Mouse (Mus musculus) B cell, adult 2 months (primary cell): ENCODE data around the gene Sept6.
A peak's percentile ranks its signal among the peaks of the same experiment; 100 is the strongest.

ENCODE experiments used
- DNase-seq, 2 experiments: peaks; one replicate each; pipeline ENCODE4 v3.0.0; 2022

Gene Sept6

DNA sequence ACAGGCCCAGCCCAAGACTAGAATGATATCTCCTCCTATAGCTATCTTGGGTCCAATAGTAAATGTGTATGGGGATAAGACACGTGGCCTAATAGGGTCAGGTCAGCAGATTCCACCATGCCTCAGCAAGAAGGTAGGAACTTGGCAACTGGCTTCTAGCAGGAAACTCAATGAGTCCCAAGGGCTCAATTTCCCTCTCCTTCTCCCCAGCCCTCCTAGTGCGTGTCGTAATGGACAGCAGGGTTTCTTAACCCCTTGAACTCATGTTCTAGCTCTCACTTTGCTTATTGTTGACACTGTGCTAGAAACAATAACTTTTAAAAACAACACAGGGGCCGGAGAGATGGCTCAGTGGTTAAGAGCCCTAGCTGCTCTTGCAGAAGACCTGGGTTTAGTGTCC is 22.1 kb downstream of the Sept6 start:
- DNase-seq, result no peak

DNA sequence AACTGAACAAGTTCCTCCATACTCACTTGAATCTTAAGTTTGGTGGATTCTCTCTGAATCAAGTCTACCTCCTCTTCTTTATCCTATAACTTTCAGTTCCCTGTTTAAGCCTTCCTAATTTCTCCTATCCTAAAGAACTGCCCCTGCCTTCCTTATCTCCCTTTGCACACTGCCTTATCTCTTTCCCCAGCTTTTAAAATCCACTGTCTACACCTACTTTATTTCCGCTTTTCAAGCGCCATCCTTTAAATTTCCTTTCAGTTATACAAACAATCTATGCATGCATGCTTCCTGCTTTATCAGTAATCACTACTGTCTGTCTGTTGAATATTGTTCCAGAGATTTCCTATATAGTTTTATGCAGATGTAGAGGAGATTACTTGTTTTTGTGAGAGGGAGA is 34.9 kb downstream of the Sept6 start:
- DNase-seq, result no peak

DNA sequence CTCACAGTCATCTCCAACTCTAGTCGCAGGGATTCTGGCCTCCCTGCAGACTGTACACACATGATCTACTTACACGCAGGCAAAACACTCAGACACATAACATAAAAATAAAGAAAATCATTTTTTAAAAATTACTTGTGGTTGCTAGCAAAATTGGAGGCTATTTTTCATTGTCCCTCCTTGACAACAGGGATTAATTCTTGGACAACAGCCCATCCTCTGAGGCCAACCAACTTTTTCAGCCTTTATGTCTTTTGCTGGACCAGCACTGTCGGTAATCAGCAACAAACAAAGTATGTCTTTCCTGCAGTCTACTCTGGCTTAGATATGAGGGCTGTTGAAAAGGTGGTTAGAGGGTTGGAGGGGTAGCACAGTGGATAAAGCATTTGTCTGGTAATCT is 50.5 kb downstream of the Sept6 start:
- DNase-seq, result no peak

DNA sequence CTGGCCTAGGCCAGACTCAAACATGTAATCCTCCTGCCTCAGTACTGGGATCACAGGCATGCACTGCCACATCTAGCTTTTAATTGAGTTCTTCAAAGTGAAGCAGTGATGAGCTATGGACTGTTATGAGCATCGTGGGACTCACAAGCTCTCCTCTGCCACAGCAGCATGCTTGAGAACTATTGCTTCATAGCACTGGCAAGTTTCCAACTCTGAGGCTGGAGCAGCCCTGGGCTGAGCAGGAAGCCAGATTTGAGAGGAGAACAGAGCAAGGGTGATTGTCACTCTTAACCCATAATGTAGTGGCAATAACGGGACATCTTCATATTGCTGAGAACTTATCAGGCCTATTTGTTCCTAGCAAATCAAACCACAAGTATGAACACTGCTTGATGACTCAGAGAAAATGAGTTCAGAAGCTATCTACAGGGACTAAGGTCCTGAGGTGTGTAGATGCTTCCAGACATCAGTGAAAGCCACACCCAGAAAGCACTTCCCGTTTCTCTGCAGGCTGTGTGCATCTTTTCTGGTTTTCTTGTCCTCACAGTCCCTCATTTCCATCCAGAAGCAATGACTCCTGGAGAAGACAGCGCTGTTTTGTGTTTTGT is 51.7 kb downstream of the Sept6 start:
- DNase-seq, result no peak

DNA sequence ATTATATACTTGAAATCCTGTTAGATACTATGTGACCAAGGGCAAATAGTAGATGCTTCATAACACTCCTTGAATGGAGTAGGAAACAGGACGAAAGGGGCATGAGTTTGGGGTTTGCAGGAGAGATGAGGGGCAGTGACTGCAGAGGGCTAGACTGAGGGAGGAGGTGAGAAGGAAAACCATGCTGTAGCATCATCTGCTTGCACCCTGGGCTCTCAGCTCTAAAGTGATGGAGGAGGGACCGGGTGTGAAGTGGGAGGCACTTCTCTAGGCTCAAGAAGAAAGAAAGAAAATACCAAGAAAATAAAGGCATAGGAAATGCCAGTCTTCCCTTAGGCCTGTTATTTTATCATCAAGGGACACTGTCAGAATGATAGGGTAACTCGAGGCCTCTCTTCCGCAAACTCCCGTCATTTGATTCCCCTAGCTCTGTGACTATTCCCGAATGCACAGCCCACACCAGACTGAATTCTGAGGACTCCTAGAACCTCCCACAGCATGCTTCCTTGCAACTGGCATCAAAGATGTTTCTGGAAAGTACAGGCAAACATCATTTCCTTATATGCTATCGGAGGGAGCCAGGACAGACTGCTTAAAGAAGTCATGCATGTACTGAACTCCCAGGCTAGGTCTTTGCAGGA is 56.1 kb downstream of the Sept6 start:
- no peak for DNase-seq

DNA sequence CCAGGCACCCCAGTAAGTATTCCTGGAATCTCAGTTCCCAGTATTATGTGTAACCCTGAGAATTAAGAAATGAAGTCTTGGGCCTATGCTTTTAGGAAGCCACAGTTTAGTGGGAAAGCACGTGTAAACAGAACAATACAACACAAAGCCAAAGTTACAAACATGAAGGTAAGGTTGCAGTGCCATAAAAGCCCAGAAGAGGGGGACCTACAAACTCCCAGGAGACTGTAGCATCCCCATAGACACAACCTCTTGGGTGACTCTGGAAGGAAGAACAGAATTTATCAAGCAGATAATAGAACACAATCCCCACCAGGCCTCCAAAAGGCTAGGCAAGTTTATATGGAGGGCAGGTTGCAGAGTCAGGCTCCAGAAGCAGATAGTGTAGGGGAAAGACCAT is 61.0 kb downstream of the Sept6 start:
- DNase-seq, result peak in 1 of 2 experiments; percentile 30

DNA sequence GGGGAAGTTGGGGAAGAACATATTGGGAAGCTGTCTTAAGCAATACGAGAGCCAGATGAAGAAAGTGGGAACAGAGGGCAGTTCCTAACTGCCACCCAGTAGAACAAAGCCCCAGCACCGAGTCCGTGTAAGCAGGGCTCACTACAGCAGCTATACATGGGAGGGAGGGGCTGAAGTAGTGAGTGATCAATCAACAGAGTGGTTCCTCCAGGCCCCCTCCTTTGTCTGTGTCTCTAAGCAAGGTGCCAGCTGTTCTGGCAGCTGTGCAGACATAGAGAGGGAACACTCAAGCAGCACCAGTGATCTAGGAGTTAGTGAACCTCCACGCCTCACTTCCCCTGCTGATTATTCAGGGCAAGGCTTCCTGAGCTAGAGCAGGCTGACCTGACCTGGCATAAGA is 61.9 kb downstream of the Sept6 start:
- no peak for DNase-seq

DNA sequence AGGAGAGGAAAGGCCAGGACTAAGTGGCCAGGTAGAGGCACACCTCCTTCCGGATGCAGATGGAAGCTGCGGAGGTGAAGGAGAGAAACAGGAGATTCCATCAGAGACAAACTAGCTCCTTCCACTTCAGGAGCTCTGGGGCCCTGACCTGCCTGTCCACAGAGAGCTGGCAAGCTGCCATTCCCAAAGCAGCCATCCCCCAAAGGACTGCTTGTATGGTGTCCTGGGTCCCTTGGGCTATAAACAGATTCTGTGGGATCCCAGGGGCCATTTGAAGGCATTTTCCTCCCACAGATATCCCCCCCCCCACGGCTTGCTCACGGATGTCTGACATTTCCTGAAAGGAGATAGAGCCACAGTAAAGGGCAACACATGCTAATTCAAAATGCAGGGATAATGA is 62.8 kb downstream of the Sept6 start:
- DNase-seq, result no peak

DNA sequence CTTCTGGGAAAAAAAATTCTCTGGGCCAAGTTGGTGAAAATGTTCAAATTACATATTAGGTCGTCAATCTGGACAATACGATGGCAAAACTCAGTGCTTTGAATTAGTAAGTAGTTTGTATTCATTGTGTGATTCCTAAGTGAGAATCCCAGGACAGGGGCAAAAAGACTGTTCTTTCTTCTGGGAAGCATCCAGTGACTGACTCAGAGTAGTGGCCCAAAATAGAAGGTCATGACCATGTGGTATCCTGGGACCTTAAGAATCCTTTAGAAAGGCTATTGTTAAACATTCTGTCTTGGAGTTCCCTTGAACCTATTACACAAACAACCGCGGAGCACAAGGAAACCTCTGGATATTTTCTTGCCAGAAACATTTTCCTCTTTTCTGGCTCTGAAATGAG is 70.2 kb downstream of the Sept6 start:
- no peak for DNase-seq

DNA sequence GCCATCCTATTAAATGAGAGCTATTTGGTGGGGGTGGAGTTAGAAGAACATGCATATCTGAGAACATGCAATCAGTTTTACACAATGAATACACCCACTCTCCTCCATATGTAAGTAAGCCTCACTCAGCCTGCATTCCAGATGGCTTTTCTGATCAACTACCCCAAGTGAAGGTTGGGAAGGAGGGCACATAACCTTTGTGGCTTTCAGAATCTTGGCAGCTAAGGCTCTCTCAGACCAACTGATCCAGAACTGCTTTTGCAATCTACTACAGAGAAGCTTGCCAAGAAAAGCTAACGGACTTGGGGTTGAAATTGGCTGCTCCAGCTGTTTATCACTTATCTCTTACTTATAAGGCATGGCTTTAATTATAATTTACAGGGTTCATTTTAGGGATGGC is 73.8 kb downstream of the Sept6 start:
- no peak for DNase-seq

DNA sequence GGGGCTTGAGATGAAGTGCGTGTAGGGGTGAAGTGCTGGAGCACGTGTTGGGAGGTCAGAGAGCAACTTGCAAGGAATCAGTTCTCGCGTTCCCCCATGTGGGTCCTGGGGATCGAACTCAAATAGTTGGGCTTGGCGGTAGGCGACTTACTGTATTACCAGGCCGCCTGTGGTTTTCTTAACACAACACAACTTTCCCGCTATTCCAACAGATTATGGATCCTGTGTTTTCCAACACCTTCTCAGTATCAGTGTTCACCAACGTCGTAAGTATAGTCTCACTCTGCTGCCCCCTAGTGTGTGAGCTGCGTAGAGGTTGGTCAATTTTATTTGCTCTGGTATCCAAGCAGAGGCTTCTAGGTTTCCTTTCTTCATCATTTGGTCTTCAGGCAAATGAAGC is 80.3 kb downstream of the Sept6 start:
- DNase-seq, result peak; percentile 61 to 63

DNA sequence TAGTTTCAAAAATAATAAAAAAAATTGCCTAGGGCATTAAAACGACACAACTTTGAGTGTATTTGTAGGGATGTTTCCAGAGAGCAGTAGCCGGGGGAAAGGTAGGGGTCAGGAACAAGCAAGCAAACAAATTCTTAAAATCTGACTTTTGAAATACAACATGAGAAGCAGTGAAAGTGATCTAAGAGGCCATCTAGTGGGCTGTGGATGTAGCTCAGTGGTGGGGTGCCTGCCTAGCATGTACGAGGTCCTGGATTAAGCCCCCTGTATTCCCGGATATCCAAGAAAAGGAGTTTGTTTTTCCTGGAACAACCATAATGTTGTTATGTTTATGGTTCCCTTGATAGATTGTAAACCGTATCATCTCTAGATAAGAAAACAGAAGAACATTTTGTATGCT is 85.1 kb downstream of the Sept6 start:
- DNase-seq, result peak in 1 of 2 experiments; percentile 15

DNA sequence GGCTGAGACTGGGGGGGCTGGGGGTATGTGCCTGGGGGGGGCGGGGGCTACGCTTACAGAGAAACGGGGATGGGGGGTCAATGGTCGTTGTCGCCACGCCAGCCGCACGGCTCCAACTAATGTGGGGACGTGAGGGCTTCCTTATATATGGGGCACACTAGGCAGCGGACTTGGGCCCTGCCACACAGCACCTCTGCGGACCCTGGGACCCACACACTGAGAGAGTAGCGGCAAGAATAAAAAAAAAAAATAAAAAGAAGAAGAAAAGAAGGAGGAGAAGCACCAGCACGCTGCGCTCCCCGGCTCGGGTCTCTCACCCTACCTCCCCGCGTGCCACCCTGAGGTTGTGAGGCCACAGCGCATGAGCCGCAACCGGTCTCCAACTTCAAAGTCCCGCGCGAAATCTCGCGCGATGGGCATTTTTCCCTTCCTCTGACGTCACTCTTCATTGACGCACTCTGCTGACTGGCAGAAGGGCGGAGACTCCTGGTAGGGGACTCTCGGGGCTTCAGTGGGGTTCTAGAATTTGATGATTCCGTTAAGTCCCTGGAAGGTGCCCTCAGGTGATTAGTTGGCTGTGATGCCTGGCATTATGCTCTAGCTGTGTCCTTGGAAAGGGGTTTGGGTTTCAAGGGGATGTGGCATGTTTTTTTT is 88.4 kb downstream of the Sept6 start:
- DNase-seq, result peak; percentile 90 to 91

DNA sequence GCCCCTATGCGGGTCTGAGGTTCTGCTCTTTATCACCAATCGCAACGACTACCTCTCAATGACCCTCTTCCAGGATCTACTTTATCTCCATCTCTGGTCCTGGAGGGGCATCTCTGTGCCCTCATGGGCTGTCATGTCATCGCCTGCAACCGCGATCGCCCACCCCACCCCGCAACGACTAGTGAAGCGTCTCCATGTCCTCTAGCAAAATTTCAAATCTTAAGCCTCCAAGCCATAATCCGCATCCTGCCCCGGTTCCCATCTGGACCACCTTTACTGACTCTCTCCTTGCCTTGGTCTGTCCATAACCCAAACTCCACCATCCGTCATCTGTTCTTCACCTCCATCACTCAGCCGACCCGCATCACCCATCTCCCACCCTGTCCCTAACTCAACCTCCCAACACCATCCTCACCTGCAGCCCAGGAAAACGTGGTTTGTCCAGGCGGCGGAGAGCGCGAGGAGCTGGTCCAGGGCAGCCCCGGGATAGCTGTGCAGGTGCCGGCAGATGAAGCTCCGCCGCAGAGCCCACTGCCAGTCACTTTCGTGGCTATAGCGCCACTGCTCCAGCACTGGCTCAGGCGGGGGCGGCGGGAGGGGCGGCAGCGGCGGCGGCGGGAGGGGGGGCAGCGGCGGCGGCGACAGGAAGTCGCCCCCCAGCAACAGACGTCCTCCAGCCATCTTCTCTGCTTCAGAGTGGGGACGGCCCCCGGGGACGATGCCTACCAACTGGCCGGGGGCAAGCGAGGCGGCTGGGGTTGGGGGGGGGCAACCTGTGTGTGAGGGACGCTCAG is 89.1 kb downstream of the Sept6 start, which contains the start of gene Nkrf:
Nkrf (minus strand) TSS at position 579 of the 794 bp plus-strand sequence.
- DNase-seq, result peak; percentile 43 to 46

DNA sequence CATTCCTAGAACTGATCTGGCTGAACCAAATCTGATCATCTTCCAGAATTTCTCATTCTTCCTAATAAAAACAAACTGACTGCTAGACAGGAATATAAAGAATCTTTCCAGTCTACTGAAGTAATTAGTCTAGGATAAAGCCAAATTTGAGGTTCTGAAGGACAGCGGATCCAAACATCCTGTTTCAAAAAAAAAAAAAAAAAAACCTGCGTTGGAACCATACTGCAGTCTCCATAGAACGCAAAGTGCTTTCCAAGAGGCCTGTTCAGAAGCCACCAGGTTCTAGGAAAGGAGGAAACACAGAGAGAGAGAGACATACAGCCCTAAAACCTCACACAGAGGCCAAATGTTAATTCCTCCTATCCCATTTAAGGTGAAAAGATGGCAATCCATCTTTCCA is 89.9 kb downstream of the Sept6 start:
- DNase-seq, result no peak

DNA sequence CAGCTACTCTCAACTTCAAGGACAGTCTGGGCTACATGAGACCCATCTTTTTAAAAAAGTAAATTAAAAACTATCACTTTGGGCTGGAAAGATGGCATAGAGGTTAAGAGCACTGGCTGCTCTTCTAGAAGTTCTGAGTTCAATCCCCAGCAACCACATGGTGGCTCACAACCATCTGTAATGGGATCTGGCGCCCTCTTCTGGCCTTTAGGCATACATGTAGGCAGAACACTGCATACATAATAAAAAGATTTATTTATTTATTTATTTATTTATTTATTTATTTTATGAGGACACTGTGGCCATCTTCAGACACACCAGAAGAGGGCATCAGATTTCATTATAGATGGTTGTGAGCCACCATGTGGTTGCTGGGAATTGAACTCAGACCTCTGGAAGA is 92.7 kb downstream of the Sept6 start:
- DNase-seq, result peak; percentile 55 to 63

DNA sequence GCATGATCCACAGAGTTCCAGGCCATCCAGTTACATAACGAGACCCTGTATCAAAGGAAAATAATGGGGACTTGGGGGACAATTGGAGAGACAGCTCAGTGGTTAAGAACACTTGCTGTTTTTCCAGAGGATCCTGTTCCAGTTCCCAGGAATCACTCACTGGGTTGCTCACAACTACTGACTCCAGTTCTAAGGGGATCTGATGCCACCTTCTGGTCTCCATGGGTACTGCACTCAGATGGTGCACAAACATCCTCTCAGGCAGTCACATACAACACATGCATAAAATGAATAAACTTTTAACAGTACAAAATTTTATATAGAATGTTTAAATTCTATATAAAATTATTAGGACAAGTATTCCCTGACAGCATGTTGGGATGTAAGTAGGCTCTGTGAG is 106.9 kb downstream of the Sept6 start:
- DNase-seq, result peak; percentile 55 to 60

DNA sequence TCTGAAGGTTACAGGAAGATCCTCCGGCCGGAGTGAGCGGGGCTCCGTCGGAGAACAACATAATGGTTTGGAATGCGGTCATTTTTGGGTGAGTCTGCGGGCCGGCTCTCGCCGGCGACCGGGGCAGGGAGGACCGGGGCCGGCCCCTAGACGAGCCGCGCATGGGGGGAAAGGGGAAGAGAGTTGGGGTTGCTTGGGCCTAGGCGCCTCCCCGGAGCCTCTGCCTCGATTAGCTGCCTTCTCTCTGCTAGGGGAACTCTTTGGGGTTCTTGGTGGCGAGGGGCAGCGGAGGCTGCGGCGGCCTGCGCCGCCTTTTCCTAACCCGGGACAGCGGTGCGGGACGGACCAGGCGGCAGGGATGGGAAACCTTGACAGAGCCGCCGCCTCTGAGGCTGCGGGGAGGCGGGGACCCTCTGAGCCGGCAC is 116.9 kb downstream of the Sept6 start:
- peak; percentile 43 to 44 for DNase-seq

DNA sequence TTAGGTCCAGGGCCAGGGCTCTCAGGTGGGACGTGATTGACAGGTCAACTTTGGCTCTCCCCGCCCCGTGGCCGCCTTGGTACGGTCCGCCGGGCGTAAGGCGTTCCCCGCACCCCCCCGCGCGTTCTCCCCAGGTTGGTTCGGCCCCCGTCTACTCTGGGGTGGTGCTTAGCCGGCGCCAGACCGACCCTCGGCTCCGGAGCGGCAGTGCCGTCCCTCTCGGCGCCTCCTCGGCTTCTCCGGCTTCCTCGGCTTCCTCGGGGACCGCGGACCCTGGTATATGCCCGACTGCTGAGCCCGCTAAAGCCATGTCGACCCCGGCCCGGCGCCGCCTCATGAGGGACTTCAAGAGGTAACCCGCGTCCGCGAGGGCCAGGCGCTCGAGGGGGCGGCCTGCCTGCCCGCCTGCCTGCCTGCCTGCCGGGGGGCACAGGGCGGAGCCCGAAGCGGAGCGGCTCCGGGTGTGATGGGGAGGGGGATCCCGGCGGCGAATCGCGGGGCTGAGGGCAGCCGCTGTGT is 117.4 kb downstream of the Sept6 start:
- DNase-seq, result peak; percentile 91 to 93

DNA sequence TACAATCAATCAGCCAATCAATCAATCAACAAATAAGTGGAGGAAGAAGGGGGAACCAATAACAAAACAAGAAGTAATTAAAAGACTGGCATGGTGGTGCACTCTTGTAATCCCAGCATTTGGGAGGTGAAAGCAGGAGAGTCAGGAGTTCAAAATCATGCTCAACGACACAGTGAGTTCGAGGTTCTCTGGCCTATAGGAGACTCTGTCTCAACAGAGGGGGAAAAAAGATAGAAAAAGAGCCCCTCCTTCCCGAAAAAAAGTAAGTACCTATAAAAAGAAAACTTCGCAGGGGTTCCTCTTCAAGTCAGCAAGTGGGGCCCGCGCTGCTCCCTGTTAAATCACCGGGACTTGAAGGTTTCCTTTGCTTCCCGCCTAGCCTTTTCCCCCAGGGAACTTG is 117.8 kb downstream of the Sept6 start, which contains the start of the genes Ube2a and C330007P06Rik:
Ube2a (plus strand) TSS at position 136 of the 400 bp plus-strand sequence.
C330007P06Rik (minus strand) TSS at position 347 of the 400 bp plus-strand sequence.
- no peak for DNase-seq

DNA sequence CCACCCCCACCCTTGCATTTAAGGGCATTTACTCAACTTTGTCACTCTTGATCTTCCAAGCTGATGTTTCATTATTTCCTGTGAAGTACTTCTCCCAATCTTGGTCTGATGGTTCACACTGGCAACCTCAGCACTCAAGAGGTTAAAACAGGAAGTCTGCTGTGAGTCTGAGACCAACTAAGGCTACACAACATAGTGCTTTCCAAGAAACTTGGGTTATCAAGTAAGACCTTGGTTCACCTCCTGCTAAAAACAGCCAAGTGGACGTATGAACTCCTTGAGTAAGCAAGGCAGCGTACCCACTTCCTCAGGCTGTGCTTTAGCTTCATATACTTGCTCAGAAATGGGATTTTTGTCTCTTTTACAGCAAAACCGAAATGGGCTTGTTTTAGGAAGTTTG is 121.2 kb downstream of the Sept6 start:
- no peak for DNase-seq

DNA sequence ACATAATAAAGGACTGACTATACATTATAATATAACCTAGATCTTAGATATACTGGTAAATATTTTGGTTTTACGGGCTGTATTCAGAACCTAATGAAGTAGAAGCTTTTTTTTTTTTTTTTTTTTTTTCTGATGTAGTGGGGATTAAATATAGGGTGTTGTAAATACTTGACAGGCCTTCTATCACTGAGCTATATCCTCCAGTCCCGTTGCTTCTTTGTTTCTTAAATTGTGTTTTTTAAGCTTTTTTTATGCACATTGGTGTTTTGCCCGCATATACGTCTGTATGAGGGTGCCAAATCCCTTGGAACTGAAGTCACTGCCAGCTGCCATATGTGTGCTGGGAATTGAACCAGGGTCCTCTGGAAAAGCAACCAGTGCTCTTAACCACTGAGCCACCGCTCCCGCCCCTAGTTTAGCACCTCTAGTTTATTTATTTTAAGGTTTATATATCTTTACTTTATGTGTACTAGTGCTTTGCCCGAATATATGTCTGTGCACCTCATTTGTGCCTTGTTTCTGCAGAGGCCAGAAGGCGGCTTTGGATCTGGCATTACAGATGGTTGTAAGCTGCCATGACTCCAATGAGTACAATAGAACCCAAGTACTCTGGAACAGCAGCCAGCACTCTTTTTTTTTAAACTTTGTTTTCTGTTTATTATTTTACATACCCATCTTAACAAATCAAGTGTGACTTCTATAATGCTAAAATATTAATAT is 126.8 kb downstream of the Sept6 start:
- DNase-seq, result no peak
